Mouse (Mus musculus) adipose tissue, adult 10 weeks (tissue): ENCODE results near the gene Gpr61. TPM values are rescaled to one million over a fixed set of nuclear protein-coding genes. Genes with fewer than 3 reads are reported as not detected.

Experiments used
- polyA plus RNA-seq: library from polyadenylated mRNA; stranded (reverse); fragments of 350-450 nt; fragmentation: Illumina TruSeq; extraction: RNeasy Lipid Tissue Mini Kit (QIAGEN cat#74804); gene quantifications from one replicate; pipeline ENCODE4 v1.2.3, GENCODE M21; 2014; ENCODE audit warnings: low read depth, low replicate concordance

Gpr61 gene
- polyA plus RNA-seq: not detected

DNA sequence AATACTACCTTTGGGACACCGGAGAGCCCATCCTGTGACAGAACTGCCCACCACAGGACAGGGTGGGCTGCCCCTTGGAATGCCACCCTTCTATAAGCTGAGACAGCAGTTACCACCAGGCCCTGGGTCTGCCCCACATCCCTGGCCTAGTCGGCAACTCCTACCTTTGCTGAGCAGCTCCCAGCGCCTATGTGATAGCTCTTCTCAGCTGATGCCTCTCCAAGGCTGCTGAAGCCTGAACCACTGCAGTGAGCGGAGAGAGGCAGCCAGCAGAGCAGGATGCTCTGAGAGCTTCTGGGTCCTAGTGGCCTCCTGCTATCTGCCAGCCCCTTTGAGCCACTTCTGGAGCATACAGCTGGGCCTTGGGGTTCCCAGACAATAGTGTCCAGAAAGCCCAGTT, at the start of gene Gpr61:
Gene Gpr61 (minus strand): TSS at position 227 of the 400 bp plus-strand sequence.

DNA sequence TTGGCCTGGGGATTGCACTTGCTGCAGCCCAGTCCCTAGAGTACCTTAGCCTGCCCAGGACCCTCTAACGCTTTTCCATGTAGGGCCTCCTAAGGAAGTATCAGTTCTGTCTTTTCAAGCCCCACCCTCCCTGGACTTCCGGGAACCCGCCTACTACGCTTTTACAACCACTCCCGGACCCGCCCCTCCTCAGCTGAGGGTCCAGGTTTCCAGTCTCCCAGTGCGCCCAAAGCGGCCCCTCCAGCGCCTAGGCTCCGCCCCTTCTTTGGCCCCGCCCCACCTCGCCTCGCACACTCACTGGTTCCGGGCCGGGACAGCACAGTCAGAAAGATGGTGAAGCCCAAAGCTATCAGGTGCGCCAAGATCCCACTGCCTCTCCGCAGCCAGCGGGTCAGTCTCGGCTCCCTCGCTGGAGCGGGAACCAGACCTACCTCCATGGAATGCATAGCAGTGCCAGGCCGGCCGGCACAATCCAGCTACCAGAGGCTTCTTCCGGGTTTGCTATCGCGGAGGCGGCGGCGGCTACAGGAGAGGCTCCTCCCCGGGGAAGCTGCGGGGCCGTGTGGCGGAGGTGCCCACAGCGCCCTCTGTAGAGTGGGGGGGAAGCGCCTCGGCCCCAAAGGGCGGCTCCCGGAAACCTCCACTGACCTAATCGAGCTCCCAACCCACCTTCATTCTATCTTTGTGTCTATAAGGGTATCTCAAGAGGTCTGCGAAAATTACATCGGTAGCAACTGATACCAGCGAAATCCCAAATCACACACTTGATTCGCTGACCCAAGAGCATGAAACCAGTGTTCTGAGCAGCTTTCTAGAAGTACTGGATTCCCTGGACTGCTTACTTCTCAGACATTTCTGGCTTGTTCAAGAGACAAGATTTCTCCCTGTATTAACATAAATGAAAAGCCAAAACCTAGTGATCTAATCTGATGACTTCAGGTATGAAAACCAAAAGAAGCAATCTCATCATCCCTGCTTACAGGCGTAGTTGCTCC, 45.9 kb upstream of the Gpr61 start, which contains the start of gene Cyb561d1:
Gene Cyb561d1 (minus strand): TSS at position 884 of the 995 bp plus-strand sequence.

DNA sequence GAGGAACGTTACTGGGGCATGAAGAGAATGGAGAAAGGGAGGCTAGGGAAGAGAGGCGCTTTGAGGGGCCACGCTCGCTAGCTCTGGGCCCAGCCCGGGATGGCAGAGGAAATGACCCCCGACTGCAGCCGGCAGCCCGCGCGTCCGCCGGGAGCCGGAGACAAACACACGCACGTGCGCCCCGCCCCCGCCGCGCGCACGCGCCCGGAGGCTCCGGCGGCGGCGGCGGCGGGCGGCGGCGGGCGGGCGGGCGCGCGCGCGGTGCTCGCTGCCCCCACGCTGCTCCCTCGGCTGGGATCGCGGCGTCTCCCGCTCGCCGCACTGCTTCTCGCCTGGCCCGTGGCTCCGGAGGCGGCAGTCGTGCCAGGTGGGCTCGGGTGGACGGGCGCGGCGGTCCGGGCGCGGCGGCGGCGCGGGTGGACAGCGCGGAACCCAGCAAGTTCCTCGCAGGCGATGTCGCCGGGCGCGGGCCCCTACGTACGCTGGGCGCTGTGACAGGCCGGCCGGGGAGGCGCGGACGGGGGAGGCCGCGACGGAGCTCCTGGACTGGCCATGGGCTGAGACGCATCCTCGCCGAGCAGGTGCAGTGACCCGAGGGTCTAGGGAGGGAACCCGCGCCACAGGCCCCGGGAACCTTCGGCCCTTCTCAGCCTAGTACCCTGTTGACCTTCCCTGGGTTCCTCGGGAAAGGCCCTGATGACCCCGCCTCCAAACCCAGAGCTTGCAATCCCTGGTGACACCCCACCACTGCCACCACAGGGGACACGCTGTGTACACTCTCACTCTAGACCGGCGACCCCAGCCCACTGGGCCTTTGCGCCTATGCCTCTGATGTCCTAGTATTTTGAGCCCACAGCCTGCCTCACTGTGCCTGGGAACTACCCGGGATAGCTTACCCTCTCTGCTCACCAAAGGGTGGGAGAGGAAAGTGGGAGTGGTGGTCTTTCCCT, 31.7 kb upstream of the Gpr61 start, which contains the start of gene Amigo1:
Gene Amigo1 (plus strand): TSS at position 238 of the 950 bp plus-strand sequence.

DNA sequence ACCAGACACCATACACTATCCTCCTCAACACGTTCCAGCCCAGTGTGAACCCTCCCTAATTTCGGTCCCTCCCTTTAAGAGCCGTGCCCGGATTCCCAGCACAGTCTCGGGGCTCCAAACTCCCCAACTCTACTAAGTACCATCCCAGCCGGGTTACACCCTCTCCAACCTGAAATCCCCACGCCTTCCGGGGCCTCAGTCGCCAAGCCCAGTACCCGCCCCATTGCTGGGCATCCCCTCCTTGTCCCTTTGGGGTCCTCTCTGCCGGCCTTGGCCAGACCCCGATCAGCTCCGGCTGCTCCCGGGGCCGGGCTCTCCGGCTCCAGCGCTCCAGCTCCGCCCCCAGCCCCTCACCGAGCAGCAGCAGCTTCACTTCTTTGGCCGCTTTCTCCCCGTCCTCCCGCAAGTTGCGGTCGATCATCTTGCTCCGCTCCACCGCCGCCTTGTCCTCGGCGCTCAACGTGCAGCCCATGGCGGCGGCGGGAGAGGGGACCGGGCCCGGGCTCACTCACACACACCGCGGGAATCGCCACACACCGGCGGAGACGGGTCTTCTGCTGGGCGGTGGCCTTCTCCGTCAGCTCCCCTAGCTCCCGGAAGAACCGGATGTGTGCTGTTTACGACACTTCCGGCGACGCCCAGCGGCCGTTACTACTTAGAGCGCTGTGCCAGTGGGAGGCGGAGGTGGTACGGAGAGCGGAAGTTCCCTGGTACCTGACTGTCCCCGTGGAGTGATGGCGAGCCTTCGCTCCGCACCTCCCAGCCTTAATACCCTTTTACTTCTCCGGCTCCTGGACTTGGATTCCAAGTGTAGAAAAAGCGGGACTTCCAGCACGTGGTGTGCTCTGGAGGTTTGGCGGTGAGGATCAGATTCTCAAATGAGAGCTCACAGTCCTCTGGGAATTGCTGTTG, 8.9 kb downstream of the Gpr61 start, which contains the start of gene Gnai3:
Gene Gnai3 (minus strand): TSS at position 613 of the 912 bp plus-strand sequence.

Other genes starting within 250 kb of the Gpr61 start
- gene Gstm7, start 223.1 kb downstream of the Gpr61 start, polyA plus RNA-seq: 712 TPM
- 226 TPM for gene Gstm6, start 211.1 kb downstream of the Gpr61 start, polyA plus RNA-seq
- 0.32 TPM for gene Gstm3, start 185.6 kb downstream of the Gpr61 start, polyA plus RNA-seq
- gene Gstm2, start 168.4 kb downstream of the Gpr61 start, polyA plus RNA-seq: 898 TPM
- gene Gstm1, start 136.9 kb downstream of the Gpr61 start, polyA plus RNA-seq: 759 TPM
- gene Gstm4, start 110.0 kb downstream of the Gpr61 start, polyA plus RNA-seq: 42.1 TPM
- gene Ampd2, start 68.2 kb downstream of the Gpr61 start, polyA plus RNA-seq: 24.9 TPM
- gene Gnat2, start 62.1 kb downstream of the Gpr61 start, polyA plus RNA-seq: 7.7 TPM
- 87.4 TPM for gene Gnai3, start 8.7 kb downstream of the Gpr61 start, polyA plus RNA-seq
- 8.0 TPM for gene Amigo1, start 31.5 kb upstream of the Gpr61 start, polyA plus RNA-seq
- gene Cyb561d1, start 46.3 kb upstream of the Gpr61 start, polyA plus RNA-seq: 10.6 TPM
- gene Atxn7l2, start 56.1 kb upstream of the Gpr61 start, polyA plus RNA-seq: 7.0 TPM
- gene Sypl2, start 71.8 kb upstream of the Gpr61 start, polyA plus RNA-seq: 2.5 TPM
- gene Psma5, start 102.0 kb upstream of the Gpr61 start, polyA plus RNA-seq: 108 TPM
- gene Sort1, start 129.2 kb upstream of the Gpr61 start, polyA plus RNA-seq: 317 TPM
- gene Mybphl, start 210.0 kb upstream of the Gpr61 start, polyA plus RNA-seq: not detected
- 1.3 TPM for gene Psrc1, start 229.0 kb upstream of the Gpr61 start, polyA plus RNA-seq